Mouse (Mus musculus): ENCODE results near the gene Gm45785. TPM values are rescaled to one million over a fixed set of nuclear protein-coding genes. Genes with fewer than 3 reads are reported as not detected.

Gm45785 gene
- total RNA-seq, 2 experiments from 2014 or later = not detected

- Histone ChIP-seq H3K27ac (no peak overlapping the region), H3K4me3 (no peak overlapping the region)
- intact Hi-C loops (cut with DNase I) = loop anchor here (5.0 kb wide), 1 partner anchor 331 kb away; the partner anchor contains the start of gene Rnh1
- TF ChIP-seq CTCF (IDR thresholded peaks at IDR 0.05) = no peak
- DNase-seq = no peak
Observed at GRCm38 (mm10) chr7:140840750-140841735, 15.1 kb downstream of the Gm45785 start.

GRCm38 (mm10) chr7:140839556-140839955, 16.6 kb downstream of the Gm45785 start:
- no peak overlapping the region for H3K27ac ChIP-seq
- no peak for TF ChIP-seq CTCF (IDR thresholded peaks at IDR 0.05)
- no peak overlapping the region for H3K4me3 ChIP-seq
- intact Hi-C loops (cut with DNase I) = loop anchor here (10.0 kb wide), 1 partner anchor 765 kb away; no protein-coding TSS in a partner anchor
- no peak for DNase-seq

- intact Hi-C loops (cut with DNase I) = loop anchor here (10.0 kb wide), 1 partner anchor 762 kb away; no protein-coding TSS in a partner anchor
- Histone ChIP-seq H3K27ac (no peak overlapping the region), H3K4me3 (no peak overlapping the region)
- no peak for DNase-seq
- no peak for TF ChIP-seq CTCF (IDR thresholded peaks at IDR 0.05)
Observed at GRCm38 (mm10) chr7:140836243-140837115, 19.7 kb downstream of the Gm45785 start.

- no peak for DNase-seq
- Histone ChIP-seq H3K27ac (no peak overlapping the region), H3K4me3 (no peak overlapping the region)
- intact Hi-C loops (cut with DNase I) = loop anchor here (10.0 kb wide), 1 partner anchor 761 kb away; no protein-coding TSS in a partner anchor
- TF ChIP-seq CTCF (IDR thresholded peaks at IDR 0.05) = no peak
Observed at GRCm38 (mm10) chr7:140835758-140836087, 20.4 kb downstream of the Gm45785 start.

- no peak for TF ChIP-seq CTCF (IDR thresholded peaks at IDR 0.05)
- DNase-seq = no peak
- Histone ChIP-seq H3K27ac (no peak within 1 kb of the TSS), H3K4me3 (no peak within 1 kb of the TSS)
- intact Hi-C loops (cut with DNase I) = loop anchor here (10.0 kb wide), 1 partner anchor 760 kb away; no protein-coding TSS in a partner anchor
Observed at GRCm38 (mm10) chr7:140834968-140835757, 21.0 kb downstream of the Gm45785 start, which contains the start of gene Urah. TSS of gene Urah (plus strand) at chr7:140835018.

GRCm38 (mm10) chr7:140833341-140833740, 22.8 kb downstream of the Gm45785 start:
- Histone ChIP-seq H3K4me3 (no peak overlapping the region), H3K27ac (no peak overlapping the region)
- intact Hi-C loops (cut with DNase I) = loop anchor here (10.0 kb wide), 1 partner anchor 759 kb away; no protein-coding TSS in a partner anchor
- DNase-seq = no peak
- no peak for TF ChIP-seq CTCF (IDR thresholded peaks at IDR 0.05)

- TF ChIP-seq CTCF (IDR thresholded peaks at IDR 0.05) = no peak
- no peak for DNase-seq
- Histone ChIP-seq H3K4me3 (no peak overlapping the region), H3K27ac (no peak overlapping the region)
- intact Hi-C loops (cut with DNase I) = loop anchor here (10.0 kb wide), 1 partner anchor 757 kb away; no protein-coding TSS in a partner anchor
Observed at GRCm38 (mm10) chr7:140831447-140831846, 24.7 kb downstream of the Gm45785 start.

- TF ChIP-seq CTCF (IDR thresholded peaks at IDR 0.05) = peak; percentile 38; the same call in 1 of the 2 replicates
- H3K27ac ChIP-seq = peak overlapping the region; percentile 6; the same call in 1 of the 2 replicates
- no peak for DNase-seq
- intact Hi-C loops (cut with DNase I) = no loop called here
- peak overlapping the region; percentile 19; the same call in 1 of the 2 replicates for H3K4me3 ChIP-seq
Observed at GRCm38 (mm10) chr7:140828171-140828881, 27.8 kb downstream of the Gm45785 start.

GRCm38 (mm10) chr7:140822731-140823130, 33.4 kb downstream of the Gm45785 start:
- DNase-seq = no peak
- Histone ChIP-seq H3K27ac (no peak overlapping the region), H3K4me3 (no peak overlapping the region)
- intact Hi-C loops (cut with DNase I) = no loop called here
- no peak for TF ChIP-seq CTCF (IDR thresholded peaks at IDR 0.05)

- Histone ChIP-seq H3K27ac (no peak within 1 kb of the TSS), H3K4me3 (peak within 1 kb of the TSS; percentile 50)
- TF ChIP-seq CTCF (IDR thresholded peaks at IDR 0.05) = no peak
- intact Hi-C loops (cut with DNase I) = no loop called here
- no peak for DNase-seq
Observed at GRCm38 (mm10) chr7:140821653-140822329, 34.3 kb downstream of the Gm45785 start, which contains the start of gene Zfp941. TSS of gene Zfp941 (minus strand) at chr7:140822178.

Measured in gastrocnemius, adult 2 months (tissue).